Comparison of ENCODE assay signal across 13 mouse cellular contexts in the genomic region with DNA sequence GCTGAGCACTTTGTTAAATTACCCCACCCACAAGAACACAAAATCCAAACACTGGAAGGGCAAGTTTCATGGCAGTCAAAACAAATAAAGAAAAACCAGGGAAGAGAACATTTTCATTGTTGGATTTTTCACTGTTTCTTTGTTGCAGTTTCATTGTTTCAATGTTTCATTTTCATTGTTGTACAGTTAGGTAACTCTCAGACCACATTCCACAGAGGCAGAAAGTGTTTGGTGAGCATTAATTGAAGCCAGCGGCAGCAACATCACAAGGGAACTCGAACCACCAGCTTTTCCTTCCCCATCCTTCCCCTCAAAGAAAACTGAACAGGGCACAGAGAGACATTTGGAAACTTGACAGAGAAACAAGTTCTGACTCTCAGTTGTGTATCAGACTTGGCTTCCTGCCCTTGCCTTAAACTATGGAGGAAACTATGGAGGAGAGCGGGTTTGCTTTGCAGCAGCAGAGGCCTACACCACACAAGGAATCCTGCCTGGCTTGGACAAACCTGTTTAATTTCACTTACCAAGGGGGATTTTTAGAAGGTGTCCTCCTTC. TPM values are rescaled to one million over a fixed set of nuclear protein-coding genes. Genes with fewer than 3 reads are reported as not detected.
A peak's percentile ranks its signal among the peaks of the same experiment; 100 is the strongest.
DNase-seq lines count a peak whose midpoint lies in the region; ATAC-seq lines count a peak whose summit lies in the region.
"Had no signal": no experiment of that assay in that cellular context is flagged by ENCODE, and none has a peak within 500 bp of the region (broad histone marks: within the 10 kb centered on the region; RNA-seq: fewer than 3 reads in every experiment).

No protein-coding gene starts in this region.

- 83% methylated on average over 3 of the region's 3 CpGs for WGBS in forebrain, embryonic 14.5 days
- WGBS in forebrain, embryonic 10.5 days: 81% methylated on average over 3 of the region's 3 CpGs
- 71% methylated on average over 3 of the region's 3 CpGs for WGBS in intestine, embryonic 14.5 days
- WGBS in intestine, embryonic 15.5 days: 65% methylated on average over 3 of the region's 3 CpGs
- WGBS in midbrain, embryonic 15.5 days: 76% methylated on average over 3 of the region's 3 CpGs
- 87% methylated on average over 3 of the region's 3 CpGs for WGBS in midbrain, embryonic 13.5 days
- 42% methylated on average over 3 of the region's 3 CpGs for WGBS in stomach, embryonic 16.5 days

- H3K9me3 ChIP-seq in forebrain, embryonic 14.5 days (replicated peaks; ENCODE audit: control insufficient read depth, low read length): no peaks in the 10 kb centered on the region
- no peaks in the 10 kb centered on the region for H3K9me3 ChIP-seq in forebrain, embryonic 10.5 days
- no peaks in the 10 kb centered on the region for H3K9me3 ChIP-seq in intestine, embryonic 14.5 days (ENCODE audit: control insufficient read depth, low read length)
- no peaks in the 10 kb centered on the region for H3K9me3 ChIP-seq in intestine, embryonic 15.5 days
- no peaks in the 10 kb centered on the region for H3K9me3 ChIP-seq in midbrain, embryonic 15.5 days
- no peaks in the 10 kb centered on the region for H3K9me3 ChIP-seq in midbrain, embryonic 13.5 days
- no peaks in the 10 kb centered on the region for H3K9me3 ChIP-seq in stomach, embryonic 16.5 days (replicated peaks; ENCODE audit: control insufficient read depth, low read length)

- ATAC-seq in forebrain, embryonic 14.5 days: no peak
- no peak for ATAC-seq in intestine, embryonic 14.5 days (replicated peaks; ENCODE audit: low FRiP score, low TSS enrichment, low read depth)
- no peak for ATAC-seq in intestine, embryonic 15.5 days
- no peak for ATAC-seq in midbrain, embryonic 15.5 days (replicated peaks)
- no peak for ATAC-seq in midbrain, embryonic 13.5 days
- no peak; the same call in 1 of the 2 replicates for ATAC-seq in stomach, embryonic 16.5 days (ENCODE audit: insufficient read depth, low FRiP score)
- ATAC-seq: liver, postnatal 0 days had no signal

- H3K4me3 ChIP-seq in forebrain, embryonic 14.5 days (ENCODE audit: low read depth, low read length): no peak overlapping the region
- H3K4me3 ChIP-seq in forebrain, embryonic 10.5 days: no peak overlapping the region
- H3K4me3 ChIP-seq in intestine, embryonic 14.5 days (ENCODE audit: low read depth, low read length): no peak overlapping the region
- no peak overlapping the region for H3K4me3 ChIP-seq in intestine, embryonic 15.5 days (replicated peaks)
- H3K4me3 ChIP-seq in midbrain, embryonic 15.5 days: no peak overlapping the region
- H3K4me3 ChIP-seq in midbrain, embryonic 13.5 days (replicated peaks): no peak overlapping the region
- H3K4me3 ChIP-seq in stomach, embryonic 16.5 days (replicated peaks; ENCODE audit: low read length): peak overlapping the region; percentile 10

- no peak overlapping the region for H3K4me2 ChIP-seq in forebrain, embryonic 14.5 days (ENCODE audit: low read length)
- no peak overlapping the region for H3K4me2 ChIP-seq in intestine, embryonic 14.5 days (ENCODE audit: low read length)
- no peak overlapping the region for H3K4me2 ChIP-seq in intestine, embryonic 15.5 days (replicated peaks)
- no peak overlapping the region for H3K4me2 ChIP-seq in midbrain, embryonic 15.5 days
- H3K4me2 ChIP-seq in midbrain, embryonic 13.5 days (replicated peaks): no peak overlapping the region
- peak overlapping the region; percentile 33 for H3K4me2 ChIP-seq in stomach, embryonic 16.5 days (ENCODE audit: low read depth, low read length)

- no peak overlapping the region for H3K27ac ChIP-seq in forebrain, embryonic 14.5 days (ENCODE audit: low read depth, low read length)
- no peak overlapping the region for H3K27ac ChIP-seq in forebrain, embryonic 10.5 days
- H3K27ac ChIP-seq in intestine, embryonic 14.5 days (ENCODE audit: low read depth): peak overlapping the region; percentile 33; the same call in 1 of the 2 replicates
- no peak overlapping the region for H3K27ac ChIP-seq in intestine, embryonic 15.5 days
- H3K27ac ChIP-seq in midbrain, embryonic 15.5 days: peak overlapping the region; percentile 20; the same call in 1 of the 2 replicates
- no peak overlapping the region for H3K27ac ChIP-seq in midbrain, embryonic 13.5 days
- H3K27ac ChIP-seq in stomach, embryonic 16.5 days (ENCODE audit: low read length): peak overlapping the region; percentile 86

- H3K27me3 ChIP-seq in forebrain, embryonic 14.5 days (replicated peaks; ENCODE audit: control insufficient read depth, insufficient read depth, low read length): no peaks in the 10 kb centered on the region
- no peaks in the 10 kb centered on the region for H3K27me3 ChIP-seq in forebrain, embryonic 10.5 days (ENCODE audit: poor library complexity, severe bottlenecking)
- no peaks in the 10 kb centered on the region for H3K27me3 ChIP-seq in intestine, embryonic 14.5 days (replicated peaks; ENCODE audit: control insufficient read depth, insufficient read depth, low read length)
- no peaks in the 10 kb centered on the region for H3K27me3 ChIP-seq in intestine, embryonic 15.5 days (replicated peaks)
- no peaks in the 10 kb centered on the region for H3K27me3 ChIP-seq in midbrain, embryonic 15.5 days (replicated peaks)
- no peaks in the 10 kb centered on the region for H3K27me3 ChIP-seq in midbrain, embryonic 13.5 days
- H3K27me3 ChIP-seq in stomach, embryonic 16.5 days (ENCODE audit: control insufficient read depth, insufficient read depth, low read length): no peaks in the 10 kb centered on the region

- H3K4me1 ChIP-seq in forebrain, embryonic 14.5 days (ENCODE audit: control insufficient read depth, insufficient read depth, low read length): peaks cover 7% of the 10 kb centered on the region
- peaks cover 40% of the 10 kb centered on the region for H3K4me1 ChIP-seq in forebrain, embryonic 10.5 days
- peaks cover 25% of the 10 kb centered on the region for H3K4me1 ChIP-seq in intestine, embryonic 14.5 days (replicated peaks; ENCODE audit: control insufficient read depth, insufficient read depth, low read length)
- peaks cover 11% of the 10 kb centered on the region; the same call in 1 of the 2 replicates for H3K4me1 ChIP-seq in intestine, embryonic 15.5 days (replicated peaks)
- peaks cover 70% of the 10 kb centered on the region for H3K4me1 ChIP-seq in midbrain, embryonic 15.5 days
- H3K4me1 ChIP-seq in midbrain, embryonic 13.5 days (replicated peaks): peaks cover 87% of the 10 kb centered on the region
- H3K4me1 ChIP-seq in stomach, embryonic 16.5 days (ENCODE audit: control insufficient read depth, insufficient read depth, low read length): peaks cover 75% of the 10 kb centered on the region

- H3K9ac ChIP-seq in forebrain, embryonic 14.5 days (ENCODE audit: low read length): no peak overlapping the region
- no peak overlapping the region for H3K9ac ChIP-seq in intestine, embryonic 14.5 days (ENCODE audit: low read length)
- no peak overlapping the region for H3K9ac ChIP-seq in intestine, embryonic 15.5 days
- H3K9ac ChIP-seq in midbrain, embryonic 15.5 days: no peak overlapping the region
- no peak overlapping the region for H3K9ac ChIP-seq in midbrain, embryonic 13.5 days (replicated peaks)
- H3K9ac ChIP-seq in stomach, embryonic 16.5 days (ENCODE audit: low read length): peak overlapping the region; percentile 63
- H3K9ac ChIP-seq: liver, postnatal 0 days had no signal

- H3K36me3 ChIP-seq in forebrain, embryonic 14.5 days (ENCODE audit: control insufficient read depth, insufficient read depth, low read length): peaks cover 31% of the 10 kb centered on the region
- peaks cover 40% of the 10 kb centered on the region for H3K36me3 ChIP-seq in forebrain, embryonic 10.5 days (replicated peaks)
- peaks cover 51% of the 10 kb centered on the region for H3K36me3 ChIP-seq in intestine, embryonic 14.5 days (ENCODE audit: control insufficient read depth, insufficient read depth, low read length)
- peaks cover 10% of the 10 kb centered on the region for H3K36me3 ChIP-seq in intestine, embryonic 15.5 days
- H3K36me3 ChIP-seq in midbrain, embryonic 15.5 days (replicated peaks): no peaks in the 10 kb centered on the region
- H3K36me3 ChIP-seq in midbrain, embryonic 13.5 days: peaks cover 36% of the 10 kb centered on the region
- H3K36me3 ChIP-seq in stomach, embryonic 16.5 days (ENCODE audit: control insufficient read depth, insufficient read depth, low read length): 0 out of 2 replicates have a peak, but pooled peaks cover 5% of the 10 kb centered on the region

- peak; percentile 40 for DNase-seq in forebrain, embryonic 14.5 days (ENCODE audit: low spot score)
- DNase-seq in forebrain, embryonic 10.5 days (ENCODE audit: extremely low spot score, low spot score): no peak
- no peak for DNase-seq in intestine, embryonic 14.5 days (ENCODE audit: low spot score)
- no peak for DNase-seq in thymus, adult 18-20 months
- DNase-seq: adrenal gland, postnatal 14 days; cerebellum, postnatal 10 days; kidney, adult 9 months; liver, postnatal 0 days; right cerebral cortex, adult 18-20 months had no signal

RNA-seq across cellular contexts. Expression of a gene that starts 17.1 kb away (rescaled TPM):
- polyA plus RNA-seq in forebrain, embryonic 14.5 days (2014; fragmentation: Nextera tagmentation; extraction: Ambion mirVana): 46.5 and 51.1 TPM in 2 replicates
- polyA plus RNA-seq in forebrain, embryonic 10.5 days (2016; fragmentation: Nextera tagmentation; extraction: Ambion mirVana): 14.0 and 16.6 TPM in 2 replicates
- 54.0 and 56.3 TPM in 2 replicates for polyA plus RNA-seq in intestine, embryonic 14.5 days (2014; fragmentation: Nextera tagmentation; extraction: Ambion mirVana)
- 30.5 and 32.5 TPM in 2 replicates for polyA plus RNA-seq in intestine, embryonic 15.5 days (2015; fragmentation: Nextera tagmentation; extraction: Ambion mirVana)
- 73.1 and 76.5 TPM in 2 replicates for polyA plus RNA-seq in midbrain, embryonic 15.5 days (2015; fragmentation: Nextera tagmentation; extraction: Ambion mirVana)
- 72.4 and 79.8 TPM in 2 replicates for polyA plus RNA-seq in midbrain, embryonic 13.5 days (2015; fragmentation: Nextera tagmentation; extraction: Ambion mirVana)
- 30.3 and 36.6 TPM in 2 replicates for polyA plus RNA-seq in stomach, embryonic 16.5 days (2015; fragmentation: Nextera tagmentation; extraction: Ambion mirVana)

Comparison
In these comparisons a context has a peak if more than half of its experiments do, and no peak if none do; other contexts are left out.
1. H3K27ac ChIP-seq: peak in intestine, embryonic 14.5 days (single experiment), midbrain, embryonic 15.5 days (single experiment) and stomach, embryonic 16.5 days (single experiment); none in forebrain, embryonic 14.5 days (single experiment), forebrain, embryonic 10.5 days (single experiment), intestine, embryonic 15.5 days (single experiment) and midbrain, embryonic 13.5 days (single experiment).